Mouse (Mus musculus): ENCODE data around the gene Sugct. TPM values are rescaled to one million over a fixed set of nuclear protein-coding genes. Genes with fewer than 3 reads are reported as not detected.
"Not testable (repeated sequence)": the region's sequence is repeated elsewhere in the genome, so short reads cannot be mapped to it uniquely, and the experiment has no call there.

The Sugct gene
- polyA plus RNA-seq, 1 experiment from 2014 or later = 4.9 TPM

- Histone ChIP-seq H3K9me3 (no peaks in the 10 kb centered on the region), H3K4me3 (no peak overlapping the region), H3K4me1 (no peaks in the 10 kb centered on the region), H3K27ac (no peak overlapping the region), H3K27me3 (no peaks in the 10 kb centered on the region), H3K4me2 (no peak overlapping the region), H3K36me3 (no peaks in the 10 kb centered on the region), H3K9ac (no peak overlapping the region)
- ATAC-seq (ENCODE audit: insufficient number of reproducible peaks, insufficient read depth, low FRiP score, low TSS enrichment, low read depth) = no peak
- 43% methylated on average over 3 of the region's 3 CpGs for WGBS
Measured at GRCm38 (mm10) chr13:17585267-17585913, 110.0 kb downstream of the Sugct start.

GRCm38 (mm10) chr13:17584804-17585203 lies 110.5 kb downstream of the Sugct start:
- no peak overlapping the region for H3K4me3 ChIP-seq
- H3K27me3 ChIP-seq = no peaks in the 10 kb centered on the region
- no peak for ATAC-seq (ENCODE audit: insufficient number of reproducible peaks, insufficient read depth, low FRiP score, low TSS enrichment, low read depth)
- H3K4me2 ChIP-seq = no peak overlapping the region
- no peak overlapping the region for H3K27ac ChIP-seq
- no peaks in the 10 kb centered on the region for H3K4me1 ChIP-seq
- H3K36me3 ChIP-seq = no peaks in the 10 kb centered on the region
- no peak overlapping the region for H3K9ac ChIP-seq
- no peaks in the 10 kb centered on the region for H3K9me3 ChIP-seq

GRCm38 (mm10) chr13:17581684-17582083 lies 113.7 kb downstream of the Sugct start:
- Histone ChIP-seq H3K27ac (no peak overlapping the region), H3K9ac (no peak overlapping the region), H3K4me1 (no peaks in the 10 kb centered on the region), H3K4me3 (no peak overlapping the region), H3K4me2 (no peak overlapping the region), H3K27me3 (no peaks in the 10 kb centered on the region), H3K36me3 (no peaks in the 10 kb centered on the region), H3K9me3 (no peaks in the 10 kb centered on the region)
- WGBS = 20% methylated on average over 2 of the region's 2 CpGs
- no peak for ATAC-seq (ENCODE audit: insufficient number of reproducible peaks, insufficient read depth, low FRiP score, low TSS enrichment, low read depth)

- Histone ChIP-seq H3K27ac (no peak overlapping the region), H3K36me3 (no peaks in the 10 kb centered on the region), H3K4me2 (no peak overlapping the region), H3K4me3 (no peak overlapping the region), H3K9me3 (no peaks in the 10 kb centered on the region), H3K9ac (no peak overlapping the region), H3K27me3 (no peaks in the 10 kb centered on the region), H3K4me1 (no peaks in the 10 kb centered on the region)
- 88% methylated on average over 3 of the region's 3 CpGs for WGBS
- no peak for ATAC-seq (ENCODE audit: insufficient number of reproducible peaks, insufficient read depth, low FRiP score, low TSS enrichment, low read depth)
Measured at GRCm38 (mm10) chr13:17559357-17559756, 136.0 kb downstream of the Sugct start.

- H3K4me3 ChIP-seq = no peak overlapping the region
- H3K9ac ChIP-seq = no peak overlapping the region
- H3K9me3 ChIP-seq = no peaks in the 10 kb centered on the region
- ATAC-seq (ENCODE audit: insufficient number of reproducible peaks, insufficient read depth, low FRiP score, low TSS enrichment, low read depth) = no peak
- H3K27ac ChIP-seq = no peak overlapping the region
- H3K4me2 ChIP-seq = no peak overlapping the region
- H3K4me1 ChIP-seq = no peaks in the 10 kb centered on the region
- 32% methylated on average over 1 of the region's 1 CpGs for WGBS
- no peaks in the 10 kb centered on the region for H3K36me3 ChIP-seq
- H3K27me3 ChIP-seq = no peaks in the 10 kb centered on the region
Measured at GRCm38 (mm10) chr13:17536341-17536740, 159.0 kb downstream of the Sugct start.

GRCm38 (mm10) chr13:17534871-17535270 lies 160.5 kb downstream of the Sugct start:
- H3K4me3 ChIP-seq = no peak overlapping the region
- H3K9me3 ChIP-seq = no peaks in the 10 kb centered on the region
- WGBS = 60% methylated on average over 4 of the region's 4 CpGs
- no peak overlapping the region for H3K27ac ChIP-seq
- H3K4me1 ChIP-seq = no peaks in the 10 kb centered on the region
- H3K4me2 ChIP-seq = no peak overlapping the region
- H3K36me3 ChIP-seq = no peaks in the 10 kb centered on the region
- H3K27me3 ChIP-seq = no peaks in the 10 kb centered on the region
- ATAC-seq (ENCODE audit: insufficient number of reproducible peaks, insufficient read depth, low FRiP score, low TSS enrichment, low read depth) = no peak
- H3K9ac ChIP-seq = no peak overlapping the region

GRCm38 (mm10) chr13:17534469-17534868 lies 160.9 kb downstream of the Sugct start:
- Histone ChIP-seq H3K27me3 (no peaks in the 10 kb centered on the region), H3K9ac (no peak overlapping the region), H3K36me3 (no peaks in the 10 kb centered on the region), H3K9me3 (no peaks in the 10 kb centered on the region), H3K4me1 (no peaks in the 10 kb centered on the region), H3K27ac (no peak overlapping the region), H3K4me3 (no peak overlapping the region), H3K4me2 (no peak overlapping the region)
- WGBS = 73% methylated on average over 4 of the region's 4 CpGs
- no peak for ATAC-seq (ENCODE audit: insufficient number of reproducible peaks, insufficient read depth, low FRiP score, low TSS enrichment, low read depth)

GRCm38 (mm10) chr13:17511184-17511778 lies 184.1 kb downstream of the Sugct start:
- Histone ChIP-seq H3K9me3 (no peaks in the 10 kb centered on the region), H3K4me2 (no peak overlapping the region), H3K4me3 (no peak overlapping the region), H3K9ac (no peak overlapping the region), H3K4me1 (no peaks in the 10 kb centered on the region), H3K27ac (no peak overlapping the region), H3K36me3 (no peaks in the 10 kb centered on the region), H3K27me3 (no peaks in the 10 kb centered on the region)
- no peak for ATAC-seq (ENCODE audit: insufficient number of reproducible peaks, insufficient read depth, low FRiP score, low TSS enrichment, low read depth)
- WGBS = 78% methylated on average over 4 of the region's 4 CpGs

- ATAC-seq (ENCODE audit: insufficient number of reproducible peaks, insufficient read depth, low FRiP score, low TSS enrichment, low read depth) = no peak
Measured at GRCm38 (mm10) chr13:17494936-17495335, 200.4 kb downstream of the Sugct start.

GRCm38 (mm10) chr13:17494056-17494574 lies 201.2 kb downstream of the Sugct start:
- ATAC-seq (ENCODE audit: insufficient number of reproducible peaks, insufficient read depth, low FRiP score, low TSS enrichment, low read depth) = no peak
- Histone ChIP-seq H3K4me2 (no peak overlapping the region), H3K4me3 (no peak overlapping the region), H3K27me3 (no peaks in the 10 kb centered on the region), H3K4me1 (no peaks in the 10 kb centered on the region), H3K9ac (no peak overlapping the region), H3K36me3 (no peaks in the 10 kb centered on the region), H3K9me3 (no peaks in the 10 kb centered on the region), H3K27ac (no peak overlapping the region)
- 53% methylated on average over 5 of the region's 5 CpGs for WGBS

More at GRCm38 (mm10) chr13:17494936-17495335, 200.4 kb downstream of the Sugct start:
- H3K36me3 ChIP-seq = no peaks in the 10 kb centered on the region
- H3K4me1 ChIP-seq = no peaks in the 10 kb centered on the region
- H3K4me3 ChIP-seq = no peak overlapping the region
- no peaks in the 10 kb centered on the region for H3K9me3 ChIP-seq
- H3K9ac ChIP-seq = no peak overlapping the region
- no peak overlapping the region for H3K4me2 ChIP-seq
- WGBS = 63% methylated on average over 1 of the region's 1 CpGs
- H3K27me3 ChIP-seq = no peaks in the 10 kb centered on the region
- H3K27ac ChIP-seq = no peak overlapping the region

GRCm38 (mm10) chr13:17457981-17458380 lies 237.4 kb downstream of the Sugct start:
- H3K4me3 ChIP-seq; ATAC-seq (ENCODE audit: insufficient number of reproducible peaks, insufficient read depth, low FRiP score, low TSS enrichment, low read depth); H3K9ac ChIP-seq; H3K27me3 ChIP-seq; H3K9me3 ChIP-seq; H3K4me2 ChIP-seq; H3K4me1 ChIP-seq; H3K36me3 ChIP-seq; H3K27ac ChIP-seq: not testable (repeated sequence)
- 59% methylated on average over 1 of the region's 1 CpGs for whole genome bisulfite sequencing

Data from embryonic facial prominence, embryonic 13.5 days (tissue).